Mouse (Mus musculus) heart, adult 2 months (tissue): ENCODE results near the gene Gnat1. TPM values are rescaled to one million over a fixed set of nuclear protein-coding genes. Genes with fewer than 3 reads are reported as not detected.

Experiments used
- DNase-seq, 2 experiments: peaks; one replicate each; pipeline ENCODE4 v3.0.0; 2021
- H3K27ac ChIP-seq: fragments of 200-600 bp; 2 replicates; pipeline ENCODE4 v1.8.1; 2022
- H3K27me3 ChIP-seq: fragments of 200-500 bp; 2 replicates; pipeline ENCODE4 v1.6.1; 2012; ENCODE audit warnings: mild to moderate bottlenecking, low read length, inconsistent platforms, mixed read lengths; ENCODE audit not compliant: control insufficient read depth, insufficient read depth
- H3K36me3 ChIP-seq: fragments of 200-500 bp; 2 replicates; pipeline ENCODE4 v1.6.1; 2012; ENCODE audit warnings: low read length, inconsistent platforms; ENCODE audit not compliant: control insufficient read depth, insufficient read depth
- H3K4me1 ChIP-seq: fragments of 200-500 bp; 2 replicates; pipeline ENCODE4 v1.6.1; 2011; ENCODE audit warnings: low read length; ENCODE audit not compliant: control insufficient read depth, insufficient read depth
- H3K4me3 ChIP-seq: fragments of 200-600 bp; 2 replicates; pipeline ENCODE4 v1.8.1; 2022
- H3K79me2 ChIP-seq: fragments of 200-500 bp; replicated peaks from 2 replicates; pipeline ENCODE4 v1.6.1; 2012; ENCODE audit warnings: mild to moderate bottlenecking, inconsistent platforms, low read length, moderate library complexity, mixed read lengths; ENCODE audit not compliant: control insufficient read depth, insufficient read depth
- H3K9ac ChIP-seq: fragments of 200-500 bp; 2 replicates; pipeline ENCODE4 v1.6.1; 2012; ENCODE audit warnings: low read depth, mild to moderate bottlenecking, control low read depth, inconsistent platforms, low read length, mixed read lengths
- CTCF ChIP-seq: fragments of 200-600 bp; IDR thresholded peaks from 2 replicates; pipeline ENCODE4 v1.8.1; 2022; ENCODE audit warnings: antibody characterized with exemption, mild to moderate bottlenecking, moderate library complexity
- EP300 ChIP-seq: fragments of 200-500 bp; IDR thresholded peaks from 2 replicates; pipeline ENCODE4 v1.6.1; 2011; ENCODE audit warnings: low read depth, low read length, control low read depth; ENCODE audit not compliant: insufficient read depth
- POLR2A ChIP-seq: fragments of 200-500 bp; IDR thresholded peaks from 2 replicates; pipeline ENCODE4 v1.6.1; 2011; ENCODE audit warnings: mild to moderate bottlenecking, low read depth, low read length, control low read depth; ENCODE audit not compliant: insufficient read depth
- WGBS: fragments of 180-500 bp; shearing (Covaris S2); methylation state at CpG from one replicate; pipeline ENCODE4 v1.1.7; 2018; 5-methylcytosine and 5-hydroxymethylcytosine counted together
- intact Hi-C: fragments of 180-260 bp; cut with DNase I; formaldehyde crosslinking; loops from one replicate; pipeline ENCODE4 v1.15.1; 2025
- long read RNA-seq: library from polyadenylated mRNA; stranded (forward); transcript quantifications from one replicate; pipeline ENCODE4 v2.0.0, GENCODE M21; 2021
- polyA plus RNA-seq: library from polyadenylated mRNA; depleted of rRNA; stranded (reverse); fragments of >200 nt; gene quantifications from 2 replicates; pipeline ENCODE4 v1.2.3, GENCODE M21; 2012; rRNA removed
- total RNA-seq, 2 experiments: library from RNA; stranded (reverse); gene quantifications; 2 replicates each; pipeline ENCODE4 v1.2.3; 2021

The Gnat1 gene
- total RNA-seq (not detected), polyA plus RNA-seq (not detected in 2 replicates)
- long read RNA-seq: 0 reads

- Histone ChIP-seq H3K36me3 (no peaks in the 10 kb centered on the region), H3K79me2 (no peaks in the 10 kb centered on the region), H3K4me3 (no peak within 1 kb of the TSS), H3K9ac (no peak within 1 kb of the TSS), H3K27me3 (no peaks in the 10 kb centered on the region), H3K4me1 (peaks cover 3% of the 10 kb centered on the region; the same call in 1 of the 2 replicates), H3K27ac (no peak within 1 kb of the TSS)
- TF ChIP-seq CTCF (no peak), EP300 (no peak), POLR2A (no peak)
- intact Hi-C loops: no loop called here
- WGBS: 54% methylated on average over 5 of the region's 5 CpGs
- DNase-seq: no peak
Measured at GRCm38 (mm10) chr9:107679501-107679900, at the start of gene Gnat1. Gnat1 (minus strand) TSS chr9:107679712.

GRCm38 (mm10) chr9:107728919-107729670, 49.6 kb upstream of the Gnat1 start:
- no peak for DNase-seq
- 61% methylated on average over 6 of the region's 6 CpGs for WGBS
- H3K36me3 ChIP-seq: no peaks in the 10 kb centered on the region
- H3K79me2 ChIP-seq: no peaks in the 10 kb centered on the region
- H3K27ac ChIP-seq: no peak overlapping the region
- intact Hi-C loops: no loop called here
- H3K9ac ChIP-seq: no peak overlapping the region
- TF ChIP-seq POLR2A: no peak
- no peak for TF ChIP-seq CTCF
- no peaks in the 10 kb centered on the region for H3K27me3 ChIP-seq
- H3K4me1 ChIP-seq: peaks cover 13% of the 10 kb centered on the region
- H3K4me3 ChIP-seq: no peak overlapping the region

- Histone ChIP-seq H3K27ac (no peak overlapping the region), H3K9ac (no peak overlapping the region), H3K4me1 (peaks cover 13% of the 10 kb centered on the region), H3K79me2 (no peaks in the 10 kb centered on the region), H3K36me3 (no peaks in the 10 kb centered on the region), H3K4me3 (no peak overlapping the region), H3K27me3 (no peaks in the 10 kb centered on the region)
- intact Hi-C loops: no loop called here
- WGBS: 66% methylated on average over 3 of the region's 3 CpGs
- no peak for TF ChIP-seq CTCF
- TF ChIP-seq POLR2A: no peak
- TF ChIP-seq EP300: no peak
- DNase-seq: no peak
Measured at GRCm38 (mm10) chr9:107727041-107727440, 47.5 kb upstream of the Gnat1 start.

- TF ChIP-seq CTCF (no peak), EP300 (no peak), POLR2A (no peak)
- Histone ChIP-seq H3K4me3 (no peak overlapping the region), H3K4me1 (peaks cover 13% of the 10 kb centered on the region), H3K9ac (no peak overlapping the region), H3K27ac (peak overlapping the region; percentile 72), H3K79me2 (no peaks in the 10 kb centered on the region), H3K27me3 (no peaks in the 10 kb centered on the region), H3K36me3 (no peaks in the 10 kb centered on the region)
- WGBS: 63% methylated on average over 1 of the region's 1 CpGs
- intact Hi-C loops: no loop called here
- DNase-seq: no peak
Measured at GRCm38 (mm10) chr9:107724796-107725195, 45.3 kb upstream of the Gnat1 start.

GRCm38 (mm10) chr9:107723794-107724531, 44.5 kb upstream of the Gnat1 start:
- Histone ChIP-seq H3K4me3 (no peak overlapping the region), H3K79me2 (no peaks in the 10 kb centered on the region), H3K36me3 (no peaks in the 10 kb centered on the region), H3K9ac (no peak overlapping the region), H3K27ac (peak overlapping the region; percentile 72), H3K27me3 (no peaks in the 10 kb centered on the region), H3K4me1 (peaks cover 13% of the 10 kb centered on the region)
- TF ChIP-seq POLR2A (peak; percentile 16; the same call in 1 of the 2 replicates), CTCF (no peak)
- intact Hi-C loops: no loop called here
- peak; percentile 49 to 72 for DNase-seq
- WGBS: 6% methylated on average over 11 of the region's 11 CpGs

GRCm38 (mm10) chr9:107723292-107723691, 43.8 kb upstream of the Gnat1 start:
- Histone ChIP-seq H3K4me3 (no peak overlapping the region), H3K9ac (no peak overlapping the region), H3K27ac (peak overlapping the region; percentile 72), H3K79me2 (no peaks in the 10 kb centered on the region), H3K36me3 (no peaks in the 10 kb centered on the region), H3K4me1 (peaks cover 13% of the 10 kb centered on the region), H3K27me3 (no peaks in the 10 kb centered on the region)
- TF ChIP-seq CTCF: no peak
- no peak for TF ChIP-seq EP300
- TF ChIP-seq POLR2A: no peak
- 45% methylated on average over 6 of the region's 6 CpGs for WGBS
- intact Hi-C loops: no loop called here
- DNase-seq: no peak
